Mouse (Mus musculus): ENCODE data around the gene Mpig6b. TPM values are rescaled to one million over a fixed set of nuclear protein-coding genes. Genes with fewer than 3 reads are reported as not detected.

The Mpig6b gene
- polyA plus RNA-seq, 2 experiments, result 0.45 to 1.3 TPM

DNA sequence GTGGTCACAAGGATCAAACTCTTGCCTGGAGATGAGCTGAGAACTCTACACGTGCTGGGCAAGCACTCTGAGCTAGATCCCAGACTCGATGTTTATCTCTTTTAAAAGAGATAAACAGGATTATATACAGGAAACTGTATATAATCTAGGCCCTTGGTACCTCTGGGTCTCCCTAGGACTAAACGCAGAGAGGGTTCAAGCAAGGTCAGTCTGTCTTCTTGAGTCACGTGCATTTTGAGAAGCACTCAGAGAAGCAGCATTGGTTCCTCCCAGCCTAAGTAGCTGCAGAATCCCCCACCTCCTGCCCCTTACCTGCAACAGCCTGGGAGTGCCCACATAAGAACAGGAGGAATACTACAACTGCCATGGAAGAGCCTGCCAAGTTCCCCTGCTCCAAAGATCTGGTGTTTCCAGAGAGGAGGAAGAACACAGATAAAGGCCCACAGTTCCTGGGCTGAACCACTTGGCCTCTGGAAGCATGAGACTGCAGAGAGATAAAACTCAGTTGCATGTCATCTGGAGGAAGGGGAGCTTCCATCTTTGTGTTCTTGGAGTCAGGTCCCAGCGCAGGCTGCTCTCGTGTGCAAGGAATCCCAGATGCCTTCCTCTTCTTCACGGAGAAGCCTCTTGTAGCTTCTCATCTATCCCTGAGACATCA, 19.4 kb upstream of the Mpig6b start, which contains the start of gene Ly6g6f:
Ly6g6f (minus strand) TSS at position 403 of the 658 bp plus-strand sequence.
- H3K9ac ChIP-seq (ENCODE audit: low read depth, low read length, severe bottlenecking), result no peak within 1 kb of the TSS
- ATAC-seq (ENCODE audit: low FRiP score, low read depth) (no peak), DNase-seq (ENCODE audit: low spot score) (no peak)
- H3K27ac ChIP-seq (replicated peaks; ENCODE audit: low read depth, low read length), result no peak within 1 kb of the TSS
- no peak within 1 kb of the TSS for H3K4me2 ChIP-seq (replicated peaks; ENCODE audit: low read depth, low read length, severe bottlenecking)
- H3K4me3 ChIP-seq (replicated peaks; ENCODE audit: low read length), result no peak within 1 kb of the TSS
- H3K4me1 ChIP-seq (ENCODE audit: control insufficient read depth, insufficient read depth, low read length), result peaks cover 5% of the 10 kb centered on the region
- TF ChIP-seq POLR2A (IDR thresholded peaks at IDR 0.05; ENCODE audit: borderline replicate concordance, extremely low read depth, insufficient read depth, insufficient read length), result no peak
- H3K27me3 ChIP-seq (ENCODE audit: control insufficient read depth, insufficient read depth, low read length), result no peaks in the 10 kb centered on the region
- H3K9me3 ChIP-seq (ENCODE audit: control insufficient read depth, low read length), result no peaks in the 10 kb centered on the region
- H3K36me3 ChIP-seq (ENCODE audit: control insufficient read depth, insufficient read depth, low read length), result no peaks in the 10 kb centered on the region
- 70% methylated on average over 7 of the region's 7 CpGs for WGBS

DNA sequence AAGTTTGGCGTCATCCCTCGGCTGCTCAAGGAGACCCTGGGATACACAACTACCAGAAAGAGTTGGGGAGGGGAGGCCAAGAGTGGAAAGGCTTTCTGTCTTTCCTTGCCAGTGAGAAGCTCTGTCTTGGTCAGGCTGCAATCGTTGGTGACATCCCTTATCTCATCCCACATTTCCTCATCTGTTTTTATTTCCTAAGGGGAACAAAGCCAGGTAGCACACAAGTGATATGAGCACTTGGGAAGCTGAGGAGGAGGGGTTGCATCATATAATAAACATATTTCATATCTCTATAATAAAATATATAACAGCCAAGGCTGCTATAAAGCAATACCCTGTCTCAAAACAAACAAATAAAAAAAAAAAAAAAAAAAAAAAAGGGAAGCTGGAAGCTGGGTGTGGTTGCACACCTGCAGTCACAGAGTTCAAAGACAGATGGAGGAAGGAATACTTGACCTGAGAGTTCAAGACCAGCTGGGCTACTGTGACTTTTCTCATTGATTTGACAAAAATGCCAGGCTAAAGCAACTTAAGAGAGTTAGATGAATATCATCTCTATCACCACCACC, 18.0 kb upstream of the Mpig6b start:
- DNase-seq (ENCODE audit: low spot score) (no peak), ATAC-seq (ENCODE audit: low FRiP score, low read depth) (no peak)
- H3K4me2 ChIP-seq (replicated peaks; ENCODE audit: low read depth, low read length, severe bottlenecking), result no peak overlapping the region
- H3K9ac ChIP-seq (ENCODE audit: low read depth, low read length, severe bottlenecking), result no peak overlapping the region
- no peaks in the 10 kb centered on the region for H3K36me3 ChIP-seq (ENCODE audit: control insufficient read depth, insufficient read depth, low read length)
- no peaks in the 10 kb centered on the region for H3K9me3 ChIP-seq (ENCODE audit: control insufficient read depth, low read length)
- 83% methylated on average over 3 of the region's 3 CpGs for WGBS
- no peaks in the 10 kb centered on the region for H3K27me3 ChIP-seq (ENCODE audit: control insufficient read depth, insufficient read depth, low read length)
- no peak overlapping the region for H3K27ac ChIP-seq (replicated peaks; ENCODE audit: low read depth, low read length)
- H3K4me3 ChIP-seq (replicated peaks; ENCODE audit: low read length), result no peak overlapping the region
- no peaks in the 10 kb centered on the region for H3K4me1 ChIP-seq (ENCODE audit: control insufficient read depth, insufficient read depth, low read length)
- TF ChIP-seq POLR2A (IDR thresholded peaks at IDR 0.05; ENCODE audit: borderline replicate concordance, extremely low read depth, insufficient read depth, insufficient read length), result no peak

DNA sequence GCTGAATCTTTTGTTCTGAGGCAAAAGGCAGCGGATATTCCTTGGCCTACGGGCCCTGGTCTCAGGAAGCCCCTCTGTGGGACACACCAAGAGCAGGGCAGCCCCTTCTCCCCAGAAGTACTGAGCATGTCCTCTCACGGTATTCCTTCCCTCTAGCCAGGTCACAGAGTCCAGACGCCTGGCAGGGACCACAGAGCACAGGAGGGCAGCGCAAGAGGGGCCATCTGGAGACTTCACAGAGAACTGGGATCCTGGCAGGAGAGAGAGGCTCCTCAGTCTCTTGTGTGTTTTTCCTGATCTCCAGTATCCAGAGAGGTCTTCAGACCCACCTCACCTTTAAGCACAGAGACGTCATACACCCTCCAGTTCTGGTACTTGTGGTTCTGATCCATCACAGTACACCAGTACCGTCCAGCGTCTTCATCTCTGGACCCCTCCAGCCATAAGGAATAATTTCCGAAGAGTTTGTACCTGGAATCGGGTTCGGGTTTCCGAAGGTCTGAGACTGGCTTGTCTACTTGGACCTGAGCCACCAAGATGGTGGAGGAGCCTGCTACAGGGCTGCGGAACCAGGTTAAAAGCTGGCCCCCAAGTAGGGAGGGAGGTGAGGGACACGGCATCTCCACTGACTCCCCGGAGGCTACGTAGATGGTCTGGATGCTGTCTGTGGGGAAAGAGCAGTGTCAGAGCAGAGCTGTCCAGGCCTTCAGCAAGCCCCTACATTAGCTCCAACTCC, 17.0 kb upstream of the Mpig6b start:
- no peaks in the 10 kb centered on the region for H3K9me3 ChIP-seq (ENCODE audit: control insufficient read depth, low read length)
- no peak overlapping the region for H3K9ac ChIP-seq (ENCODE audit: low read depth, low read length, severe bottlenecking)
- no peak overlapping the region for H3K4me2 ChIP-seq (replicated peaks; ENCODE audit: low read depth, low read length, severe bottlenecking)
- no peak overlapping the region for H3K27ac ChIP-seq (replicated peaks; ENCODE audit: low read depth, low read length)
- H3K36me3 ChIP-seq (ENCODE audit: control insufficient read depth, insufficient read depth, low read length), result no peaks in the 10 kb centered on the region
- no peak for TF ChIP-seq POLR2A (IDR thresholded peaks at IDR 0.05; ENCODE audit: borderline replicate concordance, extremely low read depth, insufficient read depth, insufficient read length)
- WGBS, result 80% methylated on average over 16 of the region's 16 CpGs
- no peak for ATAC-seq (ENCODE audit: low FRiP score, low read depth)
- H3K4me3 ChIP-seq (replicated peaks; ENCODE audit: low read length), result no peak overlapping the region
- no peak for DNase-seq (ENCODE audit: low spot score)
- no peaks in the 10 kb centered on the region for H3K27me3 ChIP-seq (ENCODE audit: control insufficient read depth, insufficient read depth, low read length)
- H3K4me1 ChIP-seq (ENCODE audit: control insufficient read depth, insufficient read depth, low read length), result peaks cover under 1% of the 10 kb centered on the region; the same call in 1 of the 2 replicates

DNA sequence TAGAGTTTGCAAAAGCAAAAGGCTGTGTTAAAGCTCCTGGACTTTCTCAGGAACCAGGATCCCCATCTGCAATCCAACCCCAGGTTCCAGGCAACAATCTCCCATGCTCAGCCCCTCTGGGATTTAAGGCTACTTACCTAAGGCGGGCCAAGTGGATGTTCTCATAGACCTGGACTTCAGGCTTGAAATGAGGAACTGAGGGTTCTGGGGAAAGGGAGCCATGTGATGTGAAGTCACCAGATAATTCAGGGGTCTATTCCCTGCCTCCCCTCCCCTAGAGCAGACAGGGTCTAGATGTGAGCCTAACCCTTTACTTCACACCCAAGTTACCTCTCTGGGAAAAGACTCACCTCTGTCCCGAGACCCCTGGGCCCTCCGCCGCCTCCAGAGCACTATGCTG, 14.7 kb upstream of the Mpig6b start:
- Histone ChIP-seq H3K9me3 (ENCODE audit: control insufficient read depth, low read length) (no peaks in the 10 kb centered on the region), H3K4me2 (replicated peaks; ENCODE audit: low read depth, low read length, severe bottlenecking) (no peak overlapping the region), H3K36me3 (ENCODE audit: control insufficient read depth, insufficient read depth, low read length) (no peaks in the 10 kb centered on the region), H3K4me3 (replicated peaks; ENCODE audit: low read length) (no peak overlapping the region), H3K9ac (ENCODE audit: low read depth, low read length, severe bottlenecking) (no peak overlapping the region), H3K4me1 (ENCODE audit: control insufficient read depth, insufficient read depth, low read length) (peaks cover 5% of the 10 kb centered on the region; the same call in 1 of the 2 replicates), H3K27me3 (ENCODE audit: control insufficient read depth, insufficient read depth, low read length) (no peaks in the 10 kb centered on the region), H3K27ac (replicated peaks; ENCODE audit: low read depth, low read length) (no peak overlapping the region)
- WGBS, result 94% methylated on average over 4 of the region's 4 CpGs
- DNase-seq (ENCODE audit: low spot score) (no peak), ATAC-seq (ENCODE audit: low FRiP score, low read depth) (no peak)
- no peak for TF ChIP-seq POLR2A (IDR thresholded peaks at IDR 0.05; ENCODE audit: borderline replicate concordance, extremely low read depth, insufficient read depth, insufficient read length)

DNA sequence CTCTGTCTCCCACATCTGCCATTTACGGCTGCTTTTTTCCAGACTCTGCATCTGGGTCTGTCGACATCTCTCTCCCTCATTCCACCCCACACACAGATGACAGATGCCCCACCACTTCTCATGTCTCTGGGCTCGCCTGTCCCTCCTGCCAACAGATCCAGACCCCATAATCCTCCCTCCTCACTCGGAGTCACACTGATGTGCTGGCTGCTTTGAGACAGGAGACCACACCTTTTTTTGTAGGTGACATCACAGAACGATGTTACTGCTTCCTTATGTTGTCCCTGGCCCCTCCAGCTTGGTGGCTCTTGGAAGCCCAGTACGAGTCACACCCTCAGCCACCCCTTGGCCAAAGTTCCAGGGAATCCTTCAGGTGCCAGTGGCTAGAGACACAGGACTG, 14.3 kb upstream of the Mpig6b start:
- no peak for ATAC-seq (ENCODE audit: low FRiP score, low read depth)
- no peak overlapping the region for H3K4me2 ChIP-seq (replicated peaks; ENCODE audit: low read depth, low read length, severe bottlenecking)
- H3K9ac ChIP-seq (ENCODE audit: low read depth, low read length, severe bottlenecking), result no peak overlapping the region
- WGBS, result 49% methylated on average over 6 of the region's 6 CpGs
- H3K4me3 ChIP-seq (replicated peaks; ENCODE audit: low read length), result no peak overlapping the region
- H3K36me3 ChIP-seq (ENCODE audit: control insufficient read depth, insufficient read depth, low read length), result no peaks in the 10 kb centered on the region
- H3K27ac ChIP-seq (replicated peaks; ENCODE audit: low read depth, low read length), result no peak overlapping the region
- peaks cover 5% of the 10 kb centered on the region; the same call in 1 of the 2 replicates for H3K4me1 ChIP-seq (ENCODE audit: control insufficient read depth, insufficient read depth, low read length)
- H3K27me3 ChIP-seq (ENCODE audit: control insufficient read depth, insufficient read depth, low read length), result no peaks in the 10 kb centered on the region
- H3K9me3 ChIP-seq (ENCODE audit: control insufficient read depth, low read length), result no peaks in the 10 kb centered on the region
- TF ChIP-seq POLR2A (IDR thresholded peaks at IDR 0.05; ENCODE audit: borderline replicate concordance, extremely low read depth, insufficient read depth, insufficient read length), result no peak
- no peak for DNase-seq (ENCODE audit: low spot score)
